Mouse (Mus musculus): Measurements from ENCODE around the gene Gm13272. TPM values are rescaled to one million over a fixed set of nuclear protein-coding genes. Genes with fewer than 3 reads are reported as not detected.
A peak's percentile ranks its signal among the peaks of the same experiment; 100 is the strongest.
"Not testable (repeated sequence)": the region's sequence is repeated elsewhere in the genome, so short reads cannot be mapped to it uniquely, and the experiment has no call there.

The Gm13272 gene
- not detected in 2 replicates for polyA plus RNA-seq (2015; fragmentation: Nextera tagmentation; extraction: Ambion mirVana)

GRCm38 (mm10) chr4:88779550-88779949 lies at the start of gene Gm13272:
Gene Gm13272 (plus strand): TSS chr4:88779850.
- not testable (repeated sequence) for H3K4me2 ChIP-seq (replicated peaks); H3K9ac ChIP-seq; H3K9me3 ChIP-seq; H3K4me1 ChIP-seq (replicated peaks); H3K27me3 ChIP-seq (replicated peaks); H3K36me3 ChIP-seq; H3K4me3 ChIP-seq (replicated peaks); ATAC-seq; H3K27ac ChIP-seq
- no CpG with 5 or more reads among the region's 29 CpGs for WGBS

- H3K4me3 ChIP-seq (replicated peaks) = no peak overlapping the region
- no peaks in the 10 kb centered on the region for H3K27me3 ChIP-seq (replicated peaks)
- ATAC-seq = no peak
- no peaks in the 10 kb centered on the region for H3K36me3 ChIP-seq
- H3K27ac ChIP-seq = no peak overlapping the region
- H3K4me1 ChIP-seq (replicated peaks) = peaks cover 2% of the 10 kb centered on the region; the same call in 1 of the 2 replicates
- WGBS = 4% methylated on average over 2 of the region's 2 CpGs
- H3K9ac ChIP-seq = no peak overlapping the region
- H3K4me2 ChIP-seq (replicated peaks) = no peak overlapping the region
- H3K9me3 ChIP-seq = no peaks in the 10 kb centered on the region
Measured at GRCm38 (mm10) chr4:88738480-88738879, 41.2 kb upstream of the Gm13272 start.

- H3K27me3 ChIP-seq (replicated peaks) = no peaks in the 10 kb centered on the region
- H3K4me3 ChIP-seq (replicated peaks) = no peak overlapping the region
- no peak overlapping the region for H3K4me2 ChIP-seq (replicated peaks)
- no peaks in the 10 kb centered on the region for H3K36me3 ChIP-seq
- no peak overlapping the region for H3K27ac ChIP-seq
- no peak for ATAC-seq
- no peak overlapping the region for H3K9ac ChIP-seq
- peaks cover 2% of the 10 kb centered on the region; the same call in 1 of the 2 replicates for H3K4me1 ChIP-seq (replicated peaks)
- 84% methylated on average over 6 of the region's 6 CpGs for WGBS
- H3K9me3 ChIP-seq = no peaks in the 10 kb centered on the region
Measured at GRCm38 (mm10) chr4:88739036-88739435, 40.6 kb upstream of the Gm13272 start.

GRCm38 (mm10) chr4:88741426-88741825 lies 38.2 kb upstream of the Gm13272 start:
- Histone ChIP-seq H3K4me1 (replicated peaks) (peaks cover 2% of the 10 kb centered on the region; the same call in 1 of the 2 replicates), H3K4me3 (replicated peaks) (no peak overlapping the region), H3K27me3 (replicated peaks) (no peaks in the 10 kb centered on the region), H3K9ac (no peak overlapping the region), H3K27ac (no peak overlapping the region), H3K4me2 (replicated peaks) (no peak overlapping the region), H3K36me3 (no peaks in the 10 kb centered on the region), H3K9me3 (no peaks in the 10 kb centered on the region)
- WGBS = 85% methylated on average over 4 of the region's 4 CpGs
- ATAC-seq = no peak

DNA sequence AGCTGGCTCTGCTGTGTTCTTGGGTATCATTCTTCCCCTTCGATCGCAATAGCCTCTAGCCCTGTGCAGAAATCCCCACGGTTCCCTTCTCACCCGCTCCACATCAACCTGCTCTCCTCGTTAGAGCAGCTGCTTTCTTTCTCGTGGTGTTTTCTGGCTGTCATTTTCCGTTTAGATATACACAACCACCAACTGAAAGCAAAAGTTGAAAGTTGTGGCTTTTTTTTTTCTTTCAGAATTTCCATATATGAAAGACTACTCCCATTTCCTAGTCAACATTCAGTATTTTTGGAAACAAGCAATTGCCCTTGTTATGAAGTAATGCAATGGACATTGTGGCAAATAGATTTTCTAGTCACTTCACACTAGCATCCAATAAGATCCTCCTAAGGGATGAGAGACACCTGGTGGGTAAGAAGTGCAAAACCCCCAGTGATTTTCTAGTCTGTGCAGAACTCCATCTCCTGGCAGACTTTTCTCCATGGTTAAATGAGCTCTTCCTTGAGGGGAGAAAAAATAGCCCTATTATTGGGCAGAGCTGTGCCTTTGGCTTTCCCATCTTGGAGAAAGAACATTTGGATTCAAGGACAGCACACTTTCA lies 36.8 kb upstream of the Gm13272 start:
- Histone ChIP-seq H3K4me1 (replicated peaks) (peaks cover 2% of the 10 kb centered on the region; the same call in 1 of the 2 replicates), H3K27ac (peak overlapping the region; percentile 56; the same call in 1 of the 2 replicates), H3K9ac (no peak overlapping the region), H3K36me3 (no peaks in the 10 kb centered on the region), H3K4me3 (replicated peaks) (no peak overlapping the region), H3K27me3 (replicated peaks) (no peaks in the 10 kb centered on the region), H3K4me2 (replicated peaks) (no peak overlapping the region), H3K9me3 (no peaks in the 10 kb centered on the region)
- ATAC-seq = no peak
- WGBS = 44% methylated on average over 7 of the region's 7 CpGs

- H3K9me3 ChIP-seq = no peaks in the 10 kb centered on the region
- 77% methylated on average over 3 of the region's 3 CpGs for WGBS
- no peaks in the 10 kb centered on the region for H3K36me3 ChIP-seq
- no peak overlapping the region for H3K27ac ChIP-seq
- H3K4me3 ChIP-seq (replicated peaks) = no peak overlapping the region
- no peak overlapping the region for H3K9ac ChIP-seq
- H3K4me1 ChIP-seq (replicated peaks) = peaks cover 2% of the 10 kb centered on the region; the same call in 1 of the 2 replicates
- no peak overlapping the region for H3K4me2 ChIP-seq (replicated peaks)
- no peak for ATAC-seq
- no peaks in the 10 kb centered on the region for H3K27me3 ChIP-seq (replicated peaks)
Measured at GRCm38 (mm10) chr4:88744207-88744606, 35.4 kb upstream of the Gm13272 start.

GRCm38 (mm10) chr4:88749926-88750325 lies 29.7 kb upstream of the Gm13272 start:
- 53% methylated on average over 6 of the region's 6 CpGs for WGBS

DNA sequence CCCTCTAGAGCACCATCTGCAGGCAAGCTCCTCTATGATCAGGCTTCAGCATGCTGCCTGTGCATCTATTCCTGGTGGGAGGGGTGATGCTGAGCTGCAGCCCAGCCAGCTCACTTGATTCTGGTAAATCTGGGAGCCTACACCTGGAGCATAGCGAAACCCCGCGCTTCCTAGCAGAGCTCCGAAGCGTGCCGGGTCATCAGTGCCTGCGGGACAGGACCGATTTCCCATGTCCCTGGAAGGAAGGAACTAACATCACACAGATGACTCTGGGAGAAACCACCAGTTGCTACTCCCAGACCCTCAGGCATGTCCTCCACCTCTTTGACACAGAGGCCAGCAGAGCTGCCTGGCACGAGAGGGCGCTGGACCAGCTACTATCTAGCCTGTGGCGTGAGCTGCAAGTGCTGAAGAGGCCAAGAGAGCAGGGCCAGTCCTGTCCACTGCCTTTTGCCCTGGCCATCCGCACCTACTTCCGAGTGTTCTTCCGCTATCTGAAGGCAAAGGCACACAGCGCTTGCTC lies 24.8 kb upstream of the Gm13272 start, which contains the start of gene Gm13271:
Gene Gm13271 (plus strand): TSS at position 51 of the 523 bp plus-strand sequence.
- H3K4me2 ChIP-seq (replicated peaks); H3K36me3 ChIP-seq; H3K4me3 ChIP-seq (replicated peaks); H3K27ac ChIP-seq; H3K27me3 ChIP-seq (replicated peaks); H3K9me3 ChIP-seq; ATAC-seq; H3K4me1 ChIP-seq (replicated peaks); H3K9ac ChIP-seq: not testable (repeated sequence)
- WGBS = 78% methylated on average over 15 of the region's 15 CpGs

More at GRCm38 (mm10) chr4:88749926-88750325, 29.7 kb upstream of the Gm13272 start:
- H3K9me3 ChIP-seq = no peaks in the 10 kb centered on the region
- no peak overlapping the region for H3K9ac ChIP-seq
- ATAC-seq = no peak
- H3K36me3 ChIP-seq = no peaks in the 10 kb centered on the region
- H3K27me3 ChIP-seq (replicated peaks) = no peaks in the 10 kb centered on the region
- no peak overlapping the region for H3K4me3 ChIP-seq (replicated peaks)
- H3K4me2 ChIP-seq (replicated peaks) = no peak overlapping the region
- H3K4me1 ChIP-seq (replicated peaks) = no peaks in the 10 kb centered on the region
- no peak overlapping the region for H3K27ac ChIP-seq

DNA sequence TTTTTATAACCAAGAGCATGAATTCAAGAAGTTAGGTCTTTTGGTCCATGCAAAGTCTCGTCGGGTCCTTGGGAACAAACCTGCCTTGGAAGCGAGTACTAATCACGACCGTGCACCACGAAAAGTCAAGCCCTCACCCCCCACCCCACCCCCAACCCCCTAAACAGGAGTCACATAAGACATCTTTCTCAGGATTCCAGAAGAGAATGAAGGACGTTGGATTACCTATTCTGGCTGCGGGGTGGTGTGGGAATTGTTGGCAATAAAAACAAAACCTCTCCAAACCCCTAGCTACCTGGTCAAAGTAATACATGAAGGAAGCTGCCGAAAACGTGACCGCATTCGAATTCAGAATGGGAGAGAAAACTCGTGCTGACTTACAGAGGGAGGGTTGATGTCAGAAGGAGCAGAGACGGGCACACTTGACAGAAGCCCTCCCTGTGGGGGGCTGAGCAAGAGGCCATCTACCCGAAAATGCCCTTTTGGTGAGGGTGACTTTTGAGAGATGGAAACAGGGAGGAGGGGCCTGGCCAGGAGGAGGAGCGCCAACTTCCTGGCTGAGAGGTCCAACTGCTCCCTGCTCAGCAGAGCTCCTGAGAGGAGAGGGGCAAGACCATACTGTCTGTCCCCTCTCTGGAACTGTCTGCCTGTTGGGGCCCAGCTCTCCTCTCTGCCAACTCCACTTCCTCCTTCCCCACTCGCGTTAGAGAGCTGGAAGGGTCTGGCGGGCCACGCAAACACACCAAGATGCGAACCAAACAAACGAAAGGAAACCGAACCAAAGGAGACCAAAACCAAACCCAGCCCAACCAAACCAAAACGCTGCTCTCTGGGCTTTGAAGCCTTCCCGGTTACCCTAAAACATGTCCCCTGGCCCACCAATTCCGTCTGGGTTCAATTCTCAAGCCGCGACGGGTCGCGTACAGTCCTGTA lies 22.8 kb upstream of the Gm13272 start:
- Histone ChIP-seq H3K9ac (peak overlapping the region; percentile 65), H3K4me2 (replicated peaks) (peak overlapping the region; percentile 77), H3K4me3 (replicated peaks) (peak overlapping the region; percentile 51), H3K27ac (peak overlapping the region; percentile 97)
- not testable (repeated sequence) for ATAC-seq; H3K9me3 ChIP-seq; H3K36me3 ChIP-seq; H3K27me3 ChIP-seq (replicated peaks); H3K4me1 ChIP-seq (replicated peaks)
- 10% methylated on average over 29 of the region's 31 CpGs for WGBS

GRCm38 (mm10) chr4:88757628-88758031 lies 22.0 kb upstream of the Gm13272 start:
- not testable (repeated sequence) for H3K4me1 ChIP-seq (replicated peaks); H3K9me3 ChIP-seq; H3K27me3 ChIP-seq (replicated peaks); H3K36me3 ChIP-seq
- WGBS = under 1% methylated on average over 21 of the region's 21 CpGs
- Histone ChIP-seq H3K27ac (peak overlapping the region; percentile 97), H3K4me3 (replicated peaks) (peak overlapping the region; percentile 51), H3K9ac (peak overlapping the region; percentile 65), H3K4me2 (replicated peaks) (peak overlapping the region; percentile 77)
- peak; percentile 100 for ATAC-seq

GRCm38 (mm10) chr4:88758751-88759150 lies 20.9 kb upstream of the Gm13272 start:
- not testable (repeated sequence) for H3K4me1 ChIP-seq (replicated peaks); H3K4me2 ChIP-seq (replicated peaks); H3K27me3 ChIP-seq (replicated peaks); H3K4me3 ChIP-seq (replicated peaks); H3K9me3 ChIP-seq; H3K36me3 ChIP-seq; H3K9ac ChIP-seq; ATAC-seq; H3K27ac ChIP-seq
- WGBS = 74% methylated on average over 9 of the region's 9 CpGs

DNA sequence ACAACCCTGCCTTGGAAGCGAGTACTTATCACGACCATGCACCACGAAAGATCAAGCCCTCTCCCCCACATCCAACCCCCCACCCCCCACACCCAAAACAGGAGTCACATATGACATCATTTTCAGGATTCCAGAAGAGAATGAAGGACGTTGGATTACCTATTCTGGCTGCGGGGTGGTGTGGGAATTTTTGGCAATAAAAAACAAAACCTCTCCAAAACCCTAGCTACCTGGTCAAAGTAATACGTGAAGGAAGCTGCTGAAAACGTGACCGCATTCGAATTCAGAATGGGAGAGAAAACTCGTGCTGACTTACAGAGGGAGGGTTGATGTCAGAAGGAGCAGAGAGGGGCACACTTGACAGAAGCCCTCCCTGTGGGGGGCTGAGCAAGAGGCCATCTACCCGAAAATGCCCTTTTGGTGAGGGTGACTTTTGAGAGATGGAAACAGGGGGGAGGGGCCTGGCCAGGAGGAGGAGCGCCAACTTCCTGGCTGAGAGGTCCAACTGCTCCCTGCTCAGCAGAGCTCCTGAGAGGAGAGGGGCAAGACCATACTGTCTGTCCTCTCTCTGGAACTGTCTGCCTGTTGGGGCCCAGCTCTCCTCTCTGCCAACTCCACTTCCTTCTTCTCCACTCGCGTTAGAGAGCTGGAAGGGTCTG lies 19.9 kb upstream of the Gm13272 start, which contains the start of gene Gm13283:
Gene Gm13283 (plus strand): TSS at position 510 of the 659 bp plus-strand sequence.
- not testable (repeated sequence) for H3K4me1 ChIP-seq (replicated peaks); H3K27me3 ChIP-seq (replicated peaks); H3K9ac ChIP-seq; H3K36me3 ChIP-seq; ATAC-seq; H3K9me3 ChIP-seq
- Histone ChIP-seq H3K27ac (peak within 1 kb of the TSS; percentile 77), H3K4me3 (replicated peaks) (peak within 1 kb of the TSS; percentile 29), H3K4me2 (replicated peaks) (peak within 1 kb of the TSS; percentile 49)
- 23% methylated on average over 11 of the region's 14 CpGs for WGBS
